Mouse (Mus musculus) cortical plate, adult 2 months (tissue): Measurements from ENCODE around the gene Tanc2.

Source experiments
- CTCF ChIP-seq: fragments of 200-500 bp; IDR thresholded peaks from 2 replicates; pipeline ENCODE4 v1.5.1; 2011; ENCODE audit warnings: mild to moderate bottlenecking, control low read depth, low read length; ENCODE audit not compliant: insufficient read depth; ENCODE audit errors: extremely low read depth
- POLR2A ChIP-seq: fragments of 200-500 bp; IDR thresholded peaks from 2 replicates; pipeline ENCODE4 v1.6.1; 2011; ENCODE audit warnings: mild to moderate bottlenecking, low read length, control low read depth; ENCODE audit not compliant: insufficient read depth; ENCODE audit errors: extremely low read depth

GRCm38 (mm10) chr11:105922769-105923663 is 333.2 kb downstream of the Tanc2 start:
- TF ChIP-seq POLR2A (no peak), CTCF (no peak)
